Mouse (Mus musculus): ENCODE measurements at regions not wholly inside any gene's neighbourhood (a gene's known extent, or its start where the extent isn't known, plus 50 kb on each side); places are given as distances from the start of the nearest gene placed in this dataset.

GRCm38 (mm10) chr13:32509231-32510023 is 170.9 kb upstream of the Gmds start:
- TF ChIP-seq CTCF (IDR thresholded peaks at IDR 0.05) (no peak), EP300 (IDR thresholded peaks at IDR 0.05) (no peak)
